Mouse (Mus musculus): ENCODE data around the gene Ap1b1.

Ap1b1 gene

DNA sequence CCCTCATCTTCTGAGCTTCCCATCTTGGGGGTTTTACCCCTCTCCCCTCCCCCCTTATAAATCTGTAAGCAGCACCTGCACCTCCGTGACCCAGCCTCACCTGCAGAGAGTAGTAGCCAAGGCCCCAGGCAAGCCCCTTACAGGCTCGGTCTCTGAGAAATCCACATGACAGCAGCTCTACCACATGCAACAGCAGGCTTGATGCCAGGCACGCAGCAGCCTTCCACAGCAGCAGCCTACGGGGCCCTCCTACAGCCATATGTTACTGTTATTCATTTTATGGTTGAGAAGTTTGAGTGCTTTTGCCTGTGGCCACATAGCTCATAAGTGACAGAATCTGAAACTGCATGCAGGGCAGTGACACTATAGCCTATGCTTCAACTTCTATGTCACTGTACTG lies 48.8 kb downstream of the Ap1b1 start:
- no peak for DNase-seq (ENCODE audit: low spot score in 2 of 2)

DNA sequence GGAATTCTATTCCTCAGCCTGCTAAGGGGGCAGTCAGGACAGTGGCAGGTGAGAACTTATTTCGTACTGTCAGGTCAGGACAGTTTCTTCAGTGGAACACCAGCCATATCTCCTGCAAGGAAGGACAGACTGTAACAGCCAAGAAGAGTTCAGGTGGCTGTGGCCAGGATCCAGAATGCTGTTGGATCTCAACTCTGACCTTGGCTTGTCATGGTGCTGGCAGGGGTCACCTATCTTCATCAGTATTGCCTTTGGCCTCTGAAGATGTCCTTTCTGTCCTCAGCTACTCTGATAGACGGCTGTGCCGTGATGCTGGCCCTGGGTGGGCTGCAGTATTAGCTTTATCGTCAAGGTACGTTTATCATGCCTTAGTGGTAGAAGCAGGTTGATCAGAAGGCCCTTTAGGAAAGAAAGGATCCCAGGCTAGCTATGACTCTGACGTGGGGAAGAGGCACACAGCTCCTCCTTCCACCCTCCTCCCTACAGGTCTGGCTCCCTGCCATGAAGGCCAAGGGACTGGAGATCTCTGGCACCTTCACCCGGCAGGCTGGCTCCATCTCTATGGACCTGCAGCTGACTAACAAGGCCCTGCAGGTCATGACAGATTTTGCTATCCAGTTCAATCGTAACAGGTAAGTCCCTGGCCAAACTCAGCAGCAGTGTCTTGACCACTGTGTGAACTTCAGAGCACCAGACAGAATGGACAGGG lies 50.7 kb downstream of the Ap1b1 start:
- DNase-seq (ENCODE audit: low spot score in 2 of 2) = no peak

GRCm38 (mm10) chr11:5040585-5040984 lies 54.0 kb downstream of the Ap1b1 start:
- no peak for DNase-seq (ENCODE audit: low spot score in 2 of 2)

DNA sequence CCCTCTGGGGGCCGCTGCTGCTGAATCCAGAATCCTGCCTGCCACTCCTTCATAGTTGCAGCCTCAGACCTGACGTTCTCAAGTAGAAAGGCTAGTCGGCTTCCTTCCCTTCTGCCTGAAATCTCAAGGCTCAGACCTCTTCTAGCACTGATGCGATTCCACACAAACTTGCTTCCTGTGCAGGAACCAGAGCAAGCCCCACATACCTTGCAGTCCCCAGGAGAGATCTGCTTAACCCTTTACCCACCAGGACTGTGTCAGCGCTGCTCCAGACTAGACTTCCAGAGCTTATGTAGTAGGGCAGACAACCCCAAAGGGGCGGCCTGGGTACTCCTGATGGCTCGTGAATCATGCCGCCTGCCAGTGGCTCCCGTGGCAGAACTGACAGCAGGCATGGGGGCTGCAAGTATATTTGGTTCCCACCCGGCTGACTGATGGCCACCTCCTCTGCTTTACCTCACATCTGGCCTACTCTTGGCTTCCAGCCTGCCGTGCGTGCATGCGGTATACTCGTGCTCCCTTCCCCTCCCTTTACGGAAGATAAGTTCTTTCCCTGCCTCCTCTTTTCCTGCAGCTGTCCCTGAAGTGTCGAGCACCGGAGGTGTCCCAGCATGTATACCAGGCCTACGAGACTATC lies 54.6 kb downstream of the Ap1b1 start:
- DNase-seq (ENCODE audit: low spot score in 2 of 2) = no peak

DNA sequence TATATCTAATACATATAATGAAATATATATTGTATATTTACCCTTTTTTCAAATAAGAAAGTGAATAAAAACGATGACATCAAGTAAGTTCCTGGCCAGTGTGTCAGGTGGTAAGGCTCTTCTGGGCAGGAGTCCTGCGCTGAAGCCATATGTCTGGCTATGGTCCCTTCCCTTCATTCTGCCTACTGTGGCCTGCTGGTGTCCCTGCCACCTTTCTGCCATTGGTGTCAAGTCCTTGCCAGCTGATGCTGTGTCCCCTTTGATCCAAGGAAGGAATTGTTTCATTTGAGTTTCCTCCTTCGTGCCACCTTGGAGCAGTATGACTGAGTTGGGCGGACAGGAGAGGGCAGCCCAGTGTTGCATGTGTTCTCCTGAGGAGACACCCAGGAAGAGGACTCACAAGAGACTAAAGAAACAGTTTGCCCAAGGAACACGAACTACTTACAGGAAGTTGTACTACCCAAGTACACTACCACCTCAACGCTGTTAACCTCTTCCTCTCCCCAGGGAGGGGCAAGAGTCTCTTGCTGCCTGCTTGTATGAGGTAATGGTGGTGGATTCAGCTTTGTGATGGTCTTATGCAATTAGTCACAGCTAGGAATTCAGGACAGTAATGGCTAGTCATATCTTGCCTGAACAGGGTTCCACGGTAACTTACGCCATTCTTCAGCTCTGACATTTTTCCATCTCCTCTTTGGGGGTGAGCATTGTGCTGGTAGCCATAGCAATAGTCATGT lies 56.2 kb downstream of the Ap1b1 start:
- no peak for DNase-seq (ENCODE audit: low spot score in 2 of 2)

DNA sequence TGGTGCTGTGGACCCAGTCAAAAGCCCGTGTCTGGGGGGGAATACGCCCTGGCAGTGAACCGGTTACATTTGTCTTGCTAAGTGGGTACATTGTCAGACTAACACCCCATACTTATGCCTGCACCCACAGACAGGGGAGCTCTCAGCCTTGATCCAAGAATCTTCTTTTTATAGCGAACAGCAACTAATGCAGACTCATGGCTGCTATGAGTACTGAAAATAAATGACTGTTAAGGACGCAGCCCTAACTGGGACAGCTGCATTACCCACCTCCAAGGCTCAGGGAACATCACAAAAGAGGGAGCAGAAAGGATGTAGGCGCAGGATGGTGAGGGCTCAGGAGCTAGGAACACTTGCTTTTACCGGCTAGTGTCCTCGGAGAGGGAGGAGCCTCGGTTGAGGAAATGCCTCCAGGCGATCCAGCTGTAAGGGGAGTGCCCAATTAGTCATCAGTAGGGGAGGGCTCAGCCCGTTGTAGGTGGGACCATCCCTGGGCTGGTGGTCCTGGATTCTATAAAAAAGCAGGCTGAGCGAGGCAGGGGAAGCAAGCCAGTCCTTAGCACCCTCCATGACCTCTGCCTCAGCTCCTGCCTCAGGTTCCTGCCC lies 59.8 kb downstream of the Ap1b1 start:
- DNase-seq (ENCODE audit: low spot score in 2 of 2) = no peak

DNA sequence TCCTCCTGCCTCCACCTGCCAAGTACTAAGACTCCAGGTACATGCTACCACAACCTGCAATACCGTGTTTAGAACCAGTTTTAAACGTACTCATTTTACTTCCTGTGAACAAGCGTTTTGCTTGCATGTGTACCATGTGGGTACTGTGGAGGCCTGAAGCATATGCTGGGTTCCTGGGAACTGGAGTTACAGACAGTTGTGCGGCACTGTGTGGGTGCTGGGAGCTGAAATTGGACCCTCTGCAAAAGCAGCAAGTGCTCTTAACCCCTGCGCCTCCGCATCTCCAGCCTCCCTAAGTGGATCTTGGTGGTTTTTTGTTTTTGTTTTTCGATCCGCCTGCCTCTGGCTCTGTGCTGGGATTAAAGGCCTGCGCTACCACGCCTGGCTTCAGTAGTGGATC lies 65.0 kb downstream of the Ap1b1 start:
- no peak for DNase-seq (ENCODE audit: low spot score in 2 of 2)

GRCm38 (mm10) chr11:5052200-5052854 lies 65.7 kb downstream of the Ap1b1 start:
- no peak for DNase-seq (ENCODE audit: low spot score in 2 of 2)

GRCm38 (mm10) chr11:5054151-5054550 lies 67.5 kb downstream of the Ap1b1 start:
- DNase-seq (ENCODE audit: low spot score in 2 of 2) = no peak

DNA sequence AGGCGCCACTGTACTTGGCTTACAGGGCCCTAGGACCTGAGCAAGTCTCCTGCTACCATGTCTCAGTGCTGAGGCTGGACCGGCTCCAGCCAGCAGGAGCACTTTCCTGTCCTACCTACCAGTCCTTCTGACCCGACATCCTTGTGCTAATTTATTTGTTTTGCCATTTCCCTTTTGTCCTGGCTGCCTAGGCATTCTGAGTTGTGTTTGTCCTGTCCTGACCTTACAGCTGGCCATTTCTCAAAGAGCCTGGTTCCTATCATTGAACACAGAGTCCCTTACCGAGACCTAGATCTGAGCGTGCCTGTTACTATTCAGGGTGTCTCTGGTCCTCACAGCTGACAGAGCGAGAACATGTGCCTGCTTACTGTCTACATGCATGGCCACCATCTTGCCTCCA lies 68.2 kb downstream of the Ap1b1 start:
- no peak for DNase-seq (ENCODE audit: low spot score in 2 of 2)

GRCm38 (mm10) chr11:5055945-5056938 lies 69.6 kb downstream of the Ap1b1 start:
- DNase-seq (ENCODE audit: low spot score in 2 of 2) = no peak

DNA sequence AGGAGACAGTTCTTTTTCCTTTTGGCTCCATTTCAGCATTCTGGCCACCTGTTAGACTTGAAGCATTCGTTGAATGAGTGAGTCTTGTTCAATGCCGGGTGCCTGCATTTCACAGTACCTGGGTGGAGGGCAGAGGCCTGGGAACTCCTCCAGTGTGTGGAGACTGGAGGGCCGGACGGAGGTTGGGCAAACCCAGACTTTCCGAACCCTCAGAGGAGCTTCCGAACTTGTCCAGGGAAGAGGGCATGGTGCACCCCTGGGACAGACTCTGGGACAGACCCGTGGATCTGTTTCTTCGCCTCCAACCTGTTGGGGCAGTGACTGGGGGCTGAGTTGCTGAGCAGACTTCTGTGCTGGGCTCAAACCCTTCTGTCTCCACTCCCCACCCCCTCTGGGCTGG lies 70.4 kb downstream of the Ap1b1 start:
- no peak for DNase-seq (ENCODE audit: low spot score in 2 of 2)

DNA sequence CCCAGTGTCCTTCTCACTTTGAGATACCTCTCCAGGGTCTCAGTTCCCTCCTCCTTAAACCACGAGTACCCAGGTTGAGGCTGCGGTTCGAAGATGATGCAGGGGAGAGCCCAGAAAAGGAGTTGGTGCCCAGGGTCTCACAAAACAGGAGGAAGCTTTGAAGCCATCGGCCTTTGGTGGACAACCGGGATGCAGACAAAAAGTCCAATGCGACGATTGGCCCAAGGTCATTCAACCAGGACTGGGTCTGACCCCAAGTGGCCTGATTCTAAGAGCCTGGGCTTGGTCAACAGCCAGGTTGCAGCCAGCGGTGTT lies 70.9 kb downstream of the Ap1b1 start:
- no peak for DNase-seq (ENCODE audit: low spot score in 2 of 2)

- peak in 1 of 2 experiments; percentile 29 for DNase-seq (ENCODE audit: low spot score in 2 of 2)
Measured at GRCm38 (mm10) chr11:5057856-5058641, 71.4 kb downstream of the Ap1b1 start, which contains the start of gene Rasl10a. Rasl10a (plus strand) TSS chr11:5058128.

GRCm38 (mm10) chr11:5058783-5059182 lies 72.2 kb downstream of the Ap1b1 start:
- no peak for DNase-seq (ENCODE audit: low spot score in 2 of 2)

GRCm38 (mm10) chr11:5059230-5059629 lies 72.6 kb downstream of the Ap1b1 start:
- no peak for DNase-seq (ENCODE audit: low spot score in 2 of 2)

DNA sequence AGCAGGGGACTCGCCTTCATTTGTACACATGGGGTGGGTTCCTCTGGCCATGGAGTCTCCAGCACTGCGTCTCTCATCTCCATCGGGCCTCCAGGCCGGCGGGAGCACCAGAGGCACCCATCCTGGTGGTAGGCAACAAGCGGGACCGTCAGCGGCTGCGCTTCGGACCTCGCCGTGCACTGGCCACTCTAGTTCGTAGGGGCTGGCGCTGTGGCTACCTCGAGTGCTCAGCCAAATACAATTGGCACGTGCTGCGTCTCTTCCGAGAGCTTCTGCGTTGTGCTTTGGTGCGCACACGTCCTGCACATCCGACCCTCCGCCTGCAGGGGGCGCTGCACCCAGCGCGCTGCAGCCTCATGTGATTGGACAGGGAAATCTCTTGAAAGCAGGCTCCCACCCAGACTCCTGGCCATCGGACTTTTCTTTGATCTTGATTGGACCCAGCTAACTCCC lies 73.1 kb downstream of the Ap1b1 start:
- DNase-seq (ENCODE audit: low spot score in 2 of 2) = peak in 1 of 2 experiments; percentile 14

GRCm38 (mm10) chr11:5060756-5061412 lies 74.3 kb downstream of the Ap1b1 start:
- peak in 1 of 2 experiments; percentile 11 for DNase-seq (ENCODE audit: low spot score in 2 of 2)

GRCm38 (mm10) chr11:5061413-5062139 lies 75.0 kb downstream of the Ap1b1 start:
- DNase-seq (ENCODE audit: low spot score in 2 of 2) = peak; percentile 96 to 98
